Mouse (Mus musculus) neural tube, embryonic 12.5 days (tissue): ENCODE results near the gene Nell2. TPM values are rescaled to one million over a fixed set of nuclear protein-coding genes. Genes with fewer than 3 reads are reported as not detected.

Experiments used
- ATAC-seq: fragments of 200-750 bp; cut with Nextera tagmentation; 2 replicates; pipeline ENCODE4 v1.8.0; 2017; ENCODE audit warnings: low read depth, mild to moderate bottlenecking, moderate TSS enrichment, moderate library complexity; ENCODE audit not compliant: low FRiP score
- H3K27ac ChIP-seq: fragments of 300-500 bp; sonication (generic); 2 replicates; pipeline ENCODE4 v1.5.1; 2016
- H3K27me3 ChIP-seq: fragments of 300-500 bp; sonication (generic); replicated peaks from 2 replicates; pipeline ENCODE4 v1.6.1; 2016; ENCODE audit warnings: mild to moderate bottlenecking
- H3K36me3 ChIP-seq: fragments of 300-500 bp; sonication (generic); 2 replicates; pipeline ENCODE4 v1.6.1; 2016; ENCODE audit warnings: mild to moderate bottlenecking
- H3K4me1 ChIP-seq: fragments of 300-500 bp; sonication (generic); 2 replicates; pipeline ENCODE4 v1.6.1; 2016
- H3K4me2 ChIP-seq: fragments of 300-500 bp; sonication (generic); replicated peaks from 2 replicates; pipeline ENCODE4 v1.6.1; 2016; ENCODE audit warnings: mild to moderate bottlenecking
- H3K4me3 ChIP-seq: fragments of 300-500 bp; sonication (generic); 2 replicates; pipeline ENCODE4 v1.5.1; 2016
- H3K9ac ChIP-seq: fragments of 300-500 bp; sonication (generic); 2 replicates; pipeline ENCODE4 v1.6.1; 2016; ENCODE audit warnings: mild to moderate bottlenecking
- H3K9me3 ChIP-seq: fragments of 300-500 bp; sonication (generic); 2 replicates; pipeline ENCODE4 v1.6.1; 2016; ENCODE audit warnings: mild to moderate bottlenecking
- WGBS: fragments of 180-500 bp; shearing (Covaris S2); methylation state at CpG from one replicate; pipeline ENCODE4 v1.1.7; 2016; 5-methylcytosine and 5-hydroxymethylcytosine counted together
- polyA plus RNA-seq: library from polyadenylated mRNA; unstranded; fragments of >200 nt; fragmentation: Nextera tagmentation; extraction: Ambion mirVana; gene quantifications from 2 replicates; pipeline ENCODE4 v1.2.1, GENCODE M21; 2016

The Nell2 gene
- polyA plus RNA-seq, 1 experiment from 2014 or later, result 162 TPM

DNA sequence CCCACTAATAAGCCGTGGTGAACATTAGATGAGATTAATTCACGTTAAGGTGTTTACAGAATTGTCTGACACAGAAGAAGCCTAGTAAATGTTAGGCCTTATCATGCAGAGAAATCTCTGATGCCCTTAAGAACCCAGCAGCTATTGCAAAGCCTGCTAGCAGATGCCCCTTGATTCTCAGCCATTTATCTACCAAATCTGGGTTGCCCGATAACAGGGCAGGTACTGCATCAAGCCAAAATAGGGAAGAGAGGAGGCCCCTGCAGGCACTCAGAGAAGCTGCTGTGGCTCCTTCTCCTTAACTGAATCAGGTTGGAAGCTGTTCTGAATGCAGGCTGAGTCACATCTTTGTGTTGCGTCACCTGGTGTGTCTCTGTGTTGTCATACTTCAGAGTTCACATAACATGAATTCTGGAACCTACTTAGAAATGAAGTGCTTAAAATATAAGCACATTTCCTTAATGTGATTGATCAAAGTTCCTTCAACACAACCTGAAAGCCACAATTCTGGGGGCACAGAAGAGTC lies 68.3 kb downstream of the Nell2 start:
- H3K4me2 ChIP-seq, result no peak overlapping the region
- no peak overlapping the region for H3K27ac ChIP-seq
- H3K9me3 ChIP-seq, result no peaks in the 10 kb centered on the region
- no peak for ATAC-seq
- H3K9ac ChIP-seq, result no peak overlapping the region
- WGBS, result 87% methylated on average over 4 of the region's 4 CpGs
- no peaks in the 10 kb centered on the region; the same call in 1 of the 2 replicates for H3K36me3 ChIP-seq
- H3K4me1 ChIP-seq, result no peaks in the 10 kb centered on the region
- H3K27me3 ChIP-seq, result no peaks in the 10 kb centered on the region
- H3K4me3 ChIP-seq, result no peak overlapping the region

DNA sequence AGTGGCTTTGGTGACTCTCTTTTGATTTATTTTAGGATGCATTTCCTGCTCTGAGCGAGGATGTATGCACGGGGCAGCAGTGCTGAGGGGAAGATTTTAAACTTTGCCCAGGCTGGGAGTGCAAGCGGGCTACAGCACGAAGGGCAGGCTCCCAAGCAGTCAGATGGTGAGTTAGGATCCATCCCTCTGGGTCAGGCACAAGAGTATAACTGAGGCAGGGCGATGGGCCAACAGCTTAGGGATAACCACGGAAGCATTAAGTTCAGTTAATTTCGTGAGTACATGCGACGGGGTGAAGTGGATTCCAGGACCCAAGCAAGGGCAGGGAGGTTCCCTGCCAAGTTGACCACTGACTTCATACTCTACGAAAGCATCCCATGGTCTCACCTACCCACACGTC lies 83.8 kb downstream of the Nell2 start:
- Histone ChIP-seq H3K27ac (no peak overlapping the region), H3K36me3 (no peaks in the 10 kb centered on the region), H3K9ac (no peak overlapping the region), H3K4me2 (no peak overlapping the region), H3K9me3 (no peaks in the 10 kb centered on the region), H3K27me3 (no peaks in the 10 kb centered on the region), H3K4me1 (0 out of 2 replicates have a peak, but pooled peaks cover 3% of the 10 kb centered on the region), H3K4me3 (no peak overlapping the region)
- WGBS, result 82% methylated on average over 11 of the region's 11 CpGs
- no peak for ATAC-seq

DNA sequence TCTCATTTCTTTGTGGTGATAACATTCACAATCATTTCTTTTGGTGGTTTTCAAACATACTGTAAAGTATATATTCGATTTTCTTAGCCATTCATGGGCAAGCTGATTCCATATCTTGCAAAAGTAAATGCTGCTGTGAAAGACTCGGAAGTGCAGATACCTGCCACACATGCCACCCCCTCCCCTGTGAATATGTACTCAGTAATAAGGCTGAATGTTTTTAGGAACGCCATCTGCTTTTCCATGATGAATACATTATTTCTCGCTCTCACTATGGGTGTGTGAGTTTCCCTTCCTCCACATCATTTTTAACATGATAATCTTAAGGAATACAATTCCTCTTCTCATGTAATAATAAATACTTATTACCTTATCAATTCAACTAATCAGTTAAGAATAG lies 90.6 kb downstream of the Nell2 start:
- Histone ChIP-seq H3K4me3 (no peak overlapping the region), H3K27me3 (no peaks in the 10 kb centered on the region), H3K4me2 (no peak overlapping the region), H3K4me1 (no peaks in the 10 kb centered on the region), H3K36me3 (no peaks in the 10 kb centered on the region), H3K27ac (no peak overlapping the region), H3K9me3 (no peaks in the 10 kb centered on the region), H3K9ac (no peak overlapping the region)
- ATAC-seq, result no peak
- WGBS, result 92% methylated on average over 4 of the region's 4 CpGs

DNA sequence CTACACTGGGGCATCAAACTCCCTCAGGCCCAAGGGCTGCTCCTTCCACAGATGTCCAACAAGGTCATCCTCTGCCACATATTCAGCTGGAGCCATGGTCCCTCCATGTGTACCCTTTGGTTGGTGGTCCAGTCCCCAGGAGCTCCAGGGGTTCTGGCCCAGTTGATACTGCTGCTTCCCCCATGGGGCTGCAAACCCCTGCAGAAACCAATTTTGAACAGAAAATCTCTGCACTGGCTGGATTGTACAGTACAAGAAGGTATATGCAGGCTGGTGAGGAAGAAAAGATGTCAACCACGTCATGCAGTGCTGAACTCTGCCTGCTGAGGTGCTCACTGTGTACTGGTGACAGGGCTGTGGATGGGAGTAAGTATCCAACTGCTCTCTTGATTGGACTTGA lies 92.1 kb downstream of the Nell2 start:
- no peak for ATAC-seq
- Histone ChIP-seq H3K27ac (no peak overlapping the region), H3K9me3 (no peaks in the 10 kb centered on the region), H3K36me3 (no peaks in the 10 kb centered on the region), H3K4me1 (peaks cover 9% of the 10 kb centered on the region), H3K27me3 (no peaks in the 10 kb centered on the region), H3K4me2 (no peak overlapping the region), H3K4me3 (no peak overlapping the region), H3K9ac (no peak overlapping the region)
- 83% methylated on average over 1 of the region's 1 CpGs for WGBS

DNA sequence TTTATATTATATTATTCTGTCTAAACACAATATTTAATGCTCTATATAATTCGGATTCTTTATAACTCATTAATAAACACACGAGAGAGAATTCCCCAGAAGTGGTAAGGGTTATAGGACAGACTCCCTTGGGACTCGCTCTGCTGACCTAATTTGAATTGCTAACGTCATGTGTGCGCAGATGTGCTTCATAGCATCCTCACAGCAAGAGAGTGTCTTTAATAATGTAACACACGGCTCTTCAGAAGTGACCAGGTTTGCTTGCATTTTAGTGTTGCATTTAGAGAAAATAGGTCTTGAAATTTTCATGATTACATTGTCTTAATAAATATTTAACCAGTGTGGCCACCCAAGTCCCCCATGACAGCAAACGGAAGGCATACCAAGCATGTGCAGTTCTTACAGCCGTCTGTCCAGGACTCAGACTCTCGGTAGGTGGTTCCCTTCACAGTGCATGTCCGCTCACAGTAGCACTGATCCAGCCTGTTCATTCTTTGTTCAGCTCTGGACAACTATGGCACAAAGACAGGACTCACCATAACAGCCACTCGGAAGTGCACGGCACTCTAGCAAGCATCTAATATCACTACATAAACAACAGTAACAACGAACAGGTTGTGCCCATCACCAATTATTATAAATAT lies 97.1 kb downstream of the Nell2 start:
- 39% methylated on average over 13 of the region's 13 CpGs for WGBS
- Histone ChIP-seq H3K36me3 (no peaks in the 10 kb centered on the region), H3K4me1 (peaks cover 23% of the 10 kb centered on the region), H3K4me2 (no peak overlapping the region), H3K4me3 (no peak overlapping the region), H3K27me3 (no peaks in the 10 kb centered on the region), H3K9me3 (no peaks in the 10 kb centered on the region), H3K9ac (no peak overlapping the region), H3K27ac (no peak overlapping the region)
- ATAC-seq, result 0 out of 2 replicates have a peak, but pooled peaks have one; percentile 54

DNA sequence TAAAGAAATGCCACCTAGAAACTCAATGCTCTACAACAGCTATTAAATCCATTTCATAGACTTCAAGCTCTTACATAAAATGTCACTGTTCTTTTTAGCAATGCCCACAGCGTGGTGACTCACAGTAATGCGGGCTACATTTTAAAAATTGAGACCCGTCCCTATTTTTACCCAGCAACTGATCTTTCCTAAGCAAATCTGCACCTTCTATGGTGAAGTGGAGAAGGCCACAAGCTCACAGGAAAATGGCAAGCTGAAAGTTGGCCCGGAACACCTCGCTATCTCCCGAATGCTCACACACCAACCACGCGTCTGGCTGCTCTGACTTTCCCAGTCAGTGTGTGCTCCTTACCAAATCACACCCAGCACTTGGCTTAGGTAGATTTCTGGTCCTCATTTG lies 98.4 kb downstream of the Nell2 start:
- ATAC-seq, result no peak
- 97% methylated on average over 8 of the region's 8 CpGs for WGBS
- no peak overlapping the region for H3K9ac ChIP-seq

DNA sequence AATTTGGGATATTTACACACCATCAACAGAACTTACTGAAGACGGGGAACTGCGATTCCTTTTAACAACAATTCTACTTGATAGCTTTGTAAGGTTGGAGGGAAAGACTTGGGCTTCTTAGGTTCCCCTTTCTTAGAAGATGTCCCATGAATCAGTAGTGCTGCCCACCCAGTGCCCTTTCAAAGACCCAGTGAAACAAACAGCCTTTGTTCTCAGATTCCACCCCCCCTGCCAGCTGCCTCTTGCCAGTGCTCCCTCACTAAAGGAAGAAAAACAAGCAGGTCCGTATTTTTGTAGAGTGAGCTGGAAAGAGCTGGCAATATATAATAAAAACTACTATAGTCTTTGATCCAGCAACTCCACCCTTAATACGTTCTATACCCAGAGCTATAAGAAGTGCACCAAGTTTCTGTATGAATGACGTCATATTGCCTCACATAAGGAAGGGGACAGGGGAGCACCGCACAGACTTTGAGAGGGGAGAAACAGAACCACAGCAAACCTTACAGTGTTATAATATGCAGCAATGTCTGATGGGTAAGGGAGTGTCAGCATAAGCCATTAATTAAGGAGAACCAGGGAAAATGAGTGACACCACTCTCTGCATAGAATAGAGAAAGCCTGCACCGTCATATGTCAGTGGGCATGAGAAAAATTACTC lies 100.2 kb downstream of the Nell2 start:
- peak; percentile 49 for ATAC-seq
- Histone ChIP-seq H3K4me3 (no peak overlapping the region), H3K27me3 (no peaks in the 10 kb centered on the region), H3K27ac (0 out of 2 replicates have a peak overlapping the region, but pooled peaks have one; percentile 21), H3K4me1 (peaks cover 23% of the 10 kb centered on the region), H3K9me3 (no peaks in the 10 kb centered on the region), H3K4me2 (no peak overlapping the region), H3K9ac (no peak overlapping the region), H3K36me3 (no peaks in the 10 kb centered on the region)
- WGBS, result 34% methylated on average over 7 of the region's 7 CpGs

More for the DNA sequence above, 98.4 kb downstream of the Nell2 start:
- H3K27ac ChIP-seq, result no peak overlapping the region
- peaks cover 23% of the 10 kb centered on the region for H3K4me1 ChIP-seq
- no peaks in the 10 kb centered on the region for H3K9me3 ChIP-seq
- H3K27me3 ChIP-seq, result no peaks in the 10 kb centered on the region
- H3K4me3 ChIP-seq, result no peak overlapping the region
- no peak overlapping the region for H3K4me2 ChIP-seq
- no peaks in the 10 kb centered on the region for H3K36me3 ChIP-seq

DNA sequence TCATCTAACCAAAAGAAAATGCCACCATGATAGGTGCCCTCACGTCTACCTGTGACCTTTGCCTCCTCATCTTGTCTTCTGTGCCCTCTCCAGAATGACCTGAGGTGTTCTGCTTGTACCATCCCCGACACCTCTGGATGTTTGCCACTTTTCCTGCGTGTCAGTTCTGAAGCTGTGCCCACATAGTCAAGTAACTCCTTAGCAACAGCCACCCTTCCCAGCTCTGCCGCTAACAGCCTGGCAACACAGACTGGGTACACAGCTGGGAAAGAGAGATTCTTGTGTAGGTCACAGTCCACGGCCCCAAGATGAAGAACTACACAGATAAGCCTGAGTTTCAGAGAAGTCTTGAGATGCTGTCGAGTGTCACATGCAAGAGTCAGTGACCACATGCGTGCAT lies 103.3 kb downstream of the Nell2 start:
- Histone ChIP-seq H3K27ac (no peak overlapping the region), H3K4me1 (peaks cover 12% of the 10 kb centered on the region), H3K27me3 (no peaks in the 10 kb centered on the region), H3K4me2 (no peak overlapping the region), H3K36me3 (no peaks in the 10 kb centered on the region), H3K4me3 (no peak overlapping the region), H3K9ac (no peak overlapping the region), H3K9me3 (no peaks in the 10 kb centered on the region)
- WGBS, result 89% methylated on average over 7 of the region's 7 CpGs
- no peak for ATAC-seq

DNA sequence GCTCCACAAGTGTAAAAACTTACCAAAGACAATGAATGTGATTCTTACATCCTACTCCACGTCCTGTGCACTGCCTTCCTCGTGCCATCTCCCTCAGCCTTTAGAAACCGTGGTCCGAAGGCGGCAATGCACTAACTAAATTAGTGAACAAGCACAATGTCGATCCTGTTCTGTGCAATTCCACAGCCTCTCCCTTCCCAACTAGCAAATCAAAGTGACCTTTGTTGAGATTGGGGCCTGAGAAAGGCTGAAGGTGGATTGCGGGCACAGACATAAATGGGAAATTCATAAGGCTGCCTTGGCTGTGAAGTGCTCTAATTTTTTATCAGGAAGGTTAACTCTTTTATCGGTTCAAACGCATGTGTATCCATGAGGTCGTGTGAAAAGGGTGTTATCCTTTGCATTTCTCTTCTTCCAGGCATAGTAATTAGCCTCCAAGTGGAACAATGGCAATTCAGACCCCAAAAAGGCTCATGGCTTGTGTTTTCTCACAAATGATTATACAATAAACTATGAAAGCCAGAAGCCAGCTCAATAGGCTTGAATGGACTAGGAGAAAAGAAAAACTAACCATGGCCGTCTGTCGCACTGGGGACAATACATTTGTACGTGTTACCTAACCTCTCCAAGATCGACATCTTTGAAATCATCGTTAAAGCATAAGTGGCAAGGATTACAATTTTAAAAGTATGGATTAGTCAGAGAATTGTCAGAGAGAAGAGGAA lies 106.0 kb downstream of the Nell2 start:
- Histone ChIP-seq H3K4me2 (no peak overlapping the region), H3K9ac (no peak overlapping the region), H3K4me1 (no peaks in the 10 kb centered on the region; the same call in 1 of the 2 replicates), H3K27ac (no peak overlapping the region), H3K4me3 (no peak overlapping the region), H3K27me3 (no peaks in the 10 kb centered on the region), H3K9me3 (no peaks in the 10 kb centered on the region), H3K36me3 (peaks cover 9% of the 10 kb centered on the region; the same call in 1 of the 2 replicates)
- WGBS, result 45% methylated on average over 15 of the region's 15 CpGs
- ATAC-seq, result no peak

DNA sequence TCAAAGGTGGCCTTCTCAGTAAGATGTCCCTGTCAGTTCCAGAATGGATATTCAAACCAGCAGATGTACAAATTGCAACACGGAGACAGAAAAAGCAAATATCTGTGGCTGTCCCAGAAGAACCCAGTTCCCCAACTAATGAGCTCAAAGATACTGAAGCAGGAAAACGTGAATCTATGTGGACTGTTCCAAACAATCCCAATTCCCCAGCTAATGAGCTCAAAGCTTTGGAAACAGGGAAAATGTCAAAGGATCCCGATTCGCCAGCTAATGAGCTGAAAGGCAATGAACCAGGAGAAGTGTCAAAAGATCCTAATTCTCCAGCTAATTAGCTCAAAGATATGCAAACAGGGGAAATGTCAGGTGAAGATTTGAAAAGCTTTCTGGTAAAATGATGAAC lies 109.7 kb downstream of the Nell2 start:
- H3K27ac ChIP-seq, result no peak overlapping the region

DNA sequence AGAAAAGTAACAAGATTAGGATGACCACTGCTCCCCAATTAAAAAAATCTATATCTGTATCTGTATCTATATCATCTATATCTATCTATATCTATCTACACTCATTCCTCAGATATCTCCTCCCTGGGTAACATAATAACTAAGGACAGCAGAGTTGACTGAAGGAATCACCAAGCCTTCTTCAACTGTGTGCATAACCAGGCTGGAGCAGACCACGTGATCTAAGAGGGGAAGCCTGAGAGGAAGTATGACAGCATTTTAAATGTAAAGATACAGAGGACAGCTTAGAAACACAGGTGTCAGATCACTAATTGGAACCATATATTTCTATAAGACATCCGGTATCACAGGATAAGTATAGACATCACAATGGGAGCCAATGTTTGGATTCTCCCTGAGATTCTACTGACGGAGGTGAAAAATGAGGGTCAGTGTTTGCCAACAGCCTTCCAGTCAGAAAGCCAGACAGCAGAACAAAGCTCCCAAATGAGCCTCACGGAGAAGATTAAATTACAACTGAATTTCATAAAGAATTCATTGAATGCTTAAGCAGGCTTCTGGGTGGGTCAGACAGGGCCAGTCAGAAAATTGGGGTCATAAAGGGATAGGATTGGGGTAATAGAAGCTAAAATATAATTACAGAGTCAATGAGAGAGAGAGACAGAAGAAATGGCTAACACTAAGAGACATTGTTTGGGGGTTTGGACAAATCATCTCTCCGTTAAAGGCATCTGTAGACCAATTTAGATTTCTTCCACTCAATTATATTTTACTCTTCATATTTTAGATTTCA lies 116.2 kb downstream of the Nell2 start:
- Histone ChIP-seq H3K9me3 (no peaks in the 10 kb centered on the region), H3K4me2 (no peak overlapping the region), H3K36me3 (peaks cover 2% of the 10 kb centered on the region; the same call in 1 of the 2 replicates), H3K27ac (0 out of 2 replicates have a peak overlapping the region, but pooled peaks have one; percentile 42), H3K9ac (no peak overlapping the region), H3K4me1 (no peaks in the 10 kb centered on the region), H3K4me3 (no peak overlapping the region), H3K27me3 (no peaks in the 10 kb centered on the region)
- 0 out of 2 replicates have a peak, but pooled peaks have one; percentile 25 for ATAC-seq
- 44% methylated on average over 5 of the region's 5 CpGs for WGBS

More for the DNA sequence above, 109.7 kb downstream of the Nell2 start:
- Histone ChIP-seq H3K36me3 (peaks cover 12% of the 10 kb centered on the region; the same call in 1 of the 2 replicates), H3K27me3 (no peaks in the 10 kb centered on the region), H3K4me1 (no peaks in the 10 kb centered on the region; the same call in 1 of the 2 replicates), H3K4me2 (no peak overlapping the region), H3K9me3 (no peaks in the 10 kb centered on the region), H3K9ac (no peak overlapping the region), H3K4me3 (no peak overlapping the region)
- no peak for ATAC-seq
- 82% methylated on average over 4 of the region's 4 CpGs for WGBS
